Mouse (Mus musculus) adrenal gland, adult 2 months (tissue): ENCODE measurements around the gene BC048507. TPM values are rescaled to one million over a fixed set of nuclear protein-coding genes. Genes with fewer than 3 reads are reported as not detected.
"Not testable (repeated sequence)": the region's sequence is repeated elsewhere in the genome, so short reads cannot be mapped to it uniquely, and the experiment has no call there.

Experiments
- DNase-seq: peaks from one replicate; pipeline ENCODE4 v3.0.0; 2021
- long read RNA-seq: library from polyadenylated mRNA; stranded (forward); transcript quantifications from one replicate; pipeline ENCODE4 v2.0.0, GENCODE M21; 2021
- polyA plus RNA-seq: library from polyadenylated mRNA; depleted of rRNA; stranded (reverse); fragments of >200 nt; gene quantifications from 2 replicates; pipeline ENCODE4 v1.2.3, GENCODE M21; 2012; rRNA removed
- total RNA-seq, 2 experiments: library from RNA; stranded (reverse); gene quantifications; 2 replicates each; pipeline ENCODE4 v1.2.3; 2021

The BC048507 gene
- total RNA-seq (not detected), polyA plus RNA-seq (not detected in 2 replicates)
- long read RNA-seq: 0 reads

DNA sequence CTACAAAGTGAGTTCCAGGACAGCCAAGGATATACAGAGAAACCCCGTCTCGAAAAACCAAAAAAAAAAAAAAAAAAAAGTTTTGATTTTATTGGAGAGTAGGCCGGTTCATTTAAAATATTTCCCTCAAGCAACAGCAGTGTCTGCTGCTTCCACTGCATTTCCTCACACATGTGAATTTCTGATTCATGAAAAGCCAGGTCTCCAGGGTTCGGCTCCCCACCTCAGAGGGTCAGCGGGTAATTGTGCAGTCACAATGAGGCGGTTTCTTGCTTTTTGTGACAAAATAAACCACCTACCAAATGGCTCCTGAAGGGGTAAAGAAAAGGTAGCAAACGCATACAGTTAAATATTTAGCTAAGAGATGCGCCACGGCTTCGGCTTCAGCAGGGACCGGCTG is at the start of gene BC048507:
Gene BC048507, plus strand, starts transcription at position 301 of the 400 bp plus-strand sequence.
- DNase-seq: no peak

- peak; percentile 89 for DNase-seq
Measured at GRCm38 (mm10) chr13:67813710-67814660, 49.1 kb upstream of the BC048507 start, which contains the start of gene Zfp273. Gene Zfp273 (plus strand): TSS chr13:67813740.

DNA sequence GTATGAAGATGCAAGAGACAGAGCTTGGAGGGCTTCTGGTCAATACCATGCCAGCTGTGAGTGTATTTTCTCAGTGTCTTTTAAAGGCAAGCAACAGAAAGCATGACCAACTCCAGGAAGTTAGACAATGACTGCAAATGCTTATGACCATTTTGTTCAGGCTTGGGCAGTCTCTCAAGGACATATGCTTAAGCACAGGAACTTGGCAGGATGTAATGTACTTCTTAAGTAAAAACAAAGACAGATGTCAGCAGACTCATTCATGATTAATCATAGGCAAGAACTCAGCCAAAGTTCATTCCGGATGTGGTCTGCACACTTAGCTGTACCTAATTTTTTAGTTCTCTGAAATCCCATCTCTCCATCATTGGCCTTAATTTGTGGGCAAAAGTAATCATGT is 44.5 kb upstream of the BC048507 start:
- no peak for DNase-seq

DNA sequence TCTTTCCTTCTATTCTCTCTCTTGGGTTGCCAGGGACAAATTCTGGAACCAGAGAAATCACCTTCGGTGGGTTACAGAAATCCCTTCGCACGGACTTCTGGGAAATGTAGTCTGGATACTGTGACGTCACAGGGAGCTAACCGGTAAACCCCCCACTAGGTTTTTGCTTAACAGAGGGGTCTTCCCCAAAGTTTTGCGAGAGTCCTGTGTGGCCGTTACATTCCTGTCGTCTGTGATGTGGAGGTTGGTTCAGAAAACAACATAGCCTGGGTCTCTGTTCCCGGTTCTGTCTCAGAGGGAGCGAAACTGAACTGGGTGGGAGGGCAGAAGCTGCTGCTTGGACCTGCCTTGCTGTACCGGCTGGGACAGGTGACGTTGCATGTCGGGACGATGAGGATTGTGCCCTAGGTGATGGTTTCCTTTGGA is 32.2 kb upstream of the BC048507 start, which contains the start of gene Gm10037:
Gene Gm10037, plus strand, starts transcription at position 196 of the 426 bp plus-strand sequence.
- peak; percentile 68 for DNase-seq

DNA sequence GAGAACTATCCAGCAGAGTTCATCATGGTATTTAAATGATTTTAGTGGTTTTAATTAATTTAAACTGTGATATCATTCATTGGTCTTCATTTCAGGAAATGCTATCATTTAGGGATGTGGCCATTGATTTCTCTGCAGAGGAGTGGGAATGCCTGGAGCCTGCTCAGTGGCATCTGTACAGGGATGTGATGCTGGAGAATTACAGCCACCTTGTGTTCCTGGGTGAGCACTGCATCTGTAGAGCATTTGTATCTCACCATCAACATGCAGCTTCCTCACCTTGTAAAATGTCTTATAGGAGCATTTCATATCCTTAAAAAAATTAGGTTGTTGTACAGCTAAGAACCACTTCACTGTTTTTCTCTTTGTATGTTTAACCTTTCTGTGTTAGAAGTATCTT is 30.0 kb upstream of the BC048507 start:
- not testable (repeated sequence) for DNase-seq

DNA sequence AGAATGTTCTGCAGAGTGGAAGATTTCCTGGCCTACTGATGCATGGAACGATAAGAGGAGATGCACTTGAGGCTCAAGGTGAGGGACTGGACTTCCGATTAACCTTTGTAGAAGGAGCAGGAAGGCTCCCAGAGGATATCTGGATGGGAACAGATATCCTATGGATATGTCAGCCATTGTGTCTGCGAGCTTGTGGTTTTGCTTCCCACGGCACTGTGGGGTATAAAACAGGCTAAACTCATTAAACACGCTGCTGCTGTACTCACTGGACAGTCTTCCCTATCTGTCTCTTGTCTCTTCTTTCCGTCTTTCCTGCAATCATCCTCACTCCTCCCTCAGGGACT is 19.4 kb upstream of the BC048507 start:
- no peak for DNase-seq

- DNase-seq: peak; percentile 55
Measured at GRCm38 (mm10) chr13:67844119-67844852, 18.8 kb upstream of the BC048507 start.

GRCm38 (mm10) chr13:67844853-67845194 is 18.3 kb upstream of the BC048507 start:
- DNase-seq: no peak

DNA sequence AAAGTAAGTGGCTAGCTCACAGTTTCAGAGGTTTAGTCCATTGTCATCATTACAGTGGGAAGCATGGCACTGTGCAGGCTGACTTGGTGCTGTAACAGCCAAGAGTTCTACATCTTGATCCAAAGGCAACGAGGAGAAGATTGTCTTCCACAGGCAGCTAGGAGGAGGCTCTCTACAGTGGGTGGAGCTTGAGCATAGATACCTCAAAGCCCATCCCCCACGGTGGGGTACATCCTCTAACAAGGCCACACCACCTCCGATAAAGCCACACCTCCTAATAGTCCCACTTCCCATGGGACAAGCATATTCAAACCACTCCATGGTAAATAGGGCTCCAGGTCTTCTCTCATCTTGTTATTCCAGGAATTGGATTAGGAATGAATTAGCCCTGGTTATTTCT is 12.8 kb upstream of the BC048507 start:
- no peak for DNase-seq

DNA sequence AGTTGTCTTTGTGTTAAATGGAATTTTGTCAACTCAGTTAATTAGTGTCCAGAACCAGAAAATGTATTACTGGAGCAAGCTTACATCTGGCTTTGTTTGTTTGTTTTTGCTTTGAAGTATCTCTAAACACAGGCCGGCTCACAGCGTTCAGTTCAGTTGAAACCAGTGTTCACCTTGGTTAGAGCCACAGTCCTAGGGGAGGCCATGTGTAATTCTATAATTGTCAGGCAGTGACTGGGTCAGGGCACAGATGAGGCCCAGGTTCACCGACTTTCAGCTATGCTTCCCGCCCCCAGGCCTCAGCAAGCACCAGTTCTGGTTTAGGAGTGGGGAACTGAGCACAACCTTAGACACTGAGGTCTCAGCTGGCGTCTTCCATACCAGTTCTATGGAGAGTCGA is 10.0 kb upstream of the BC048507 start:
- no peak for DNase-seq

GRCm38 (mm10) chr13:67853983-67854382 is 9.1 kb upstream of the BC048507 start:
- no peak for DNase-seq

DNA sequence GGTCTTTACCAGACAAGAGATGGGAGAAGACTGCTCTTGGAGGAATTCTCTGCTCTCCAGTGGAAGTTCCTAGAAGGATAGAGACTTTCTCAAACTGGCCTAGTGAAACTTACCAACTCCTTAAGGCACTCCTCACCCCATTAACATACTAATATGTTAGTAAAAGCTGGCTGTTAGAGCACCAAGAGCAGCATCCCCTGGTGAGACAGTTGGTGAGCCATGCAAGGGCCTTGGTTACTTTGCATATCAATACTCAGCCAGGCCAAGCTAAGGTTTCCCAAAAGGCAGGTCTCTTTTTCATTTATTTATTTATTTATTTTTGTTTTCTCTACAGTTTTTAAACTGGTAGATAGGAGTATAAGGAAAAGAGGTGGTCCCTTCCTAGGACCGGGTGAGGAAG is 5.8 kb upstream of the BC048507 start:
- no peak for DNase-seq

DNA sequence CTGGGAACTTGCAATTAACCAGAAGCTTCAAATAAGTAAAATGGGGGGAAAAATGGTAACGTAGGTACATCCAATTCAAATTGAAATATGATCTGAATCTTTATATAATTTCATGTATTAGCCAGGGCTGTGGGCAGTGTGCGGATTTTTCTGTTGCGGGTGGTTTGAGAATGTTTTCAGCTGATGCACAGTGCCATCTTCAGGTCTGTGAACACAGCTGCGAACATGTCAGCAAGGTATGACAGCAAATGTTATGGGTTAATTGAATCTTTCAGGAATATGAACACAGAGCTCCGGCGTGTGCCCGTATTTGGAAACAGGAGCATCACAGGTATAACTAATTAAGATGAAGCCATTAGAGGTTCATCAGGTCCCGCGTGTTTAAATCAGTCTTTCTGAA is 618 bp upstream of the BC048507 start:
- no peak for DNase-seq

DNA sequence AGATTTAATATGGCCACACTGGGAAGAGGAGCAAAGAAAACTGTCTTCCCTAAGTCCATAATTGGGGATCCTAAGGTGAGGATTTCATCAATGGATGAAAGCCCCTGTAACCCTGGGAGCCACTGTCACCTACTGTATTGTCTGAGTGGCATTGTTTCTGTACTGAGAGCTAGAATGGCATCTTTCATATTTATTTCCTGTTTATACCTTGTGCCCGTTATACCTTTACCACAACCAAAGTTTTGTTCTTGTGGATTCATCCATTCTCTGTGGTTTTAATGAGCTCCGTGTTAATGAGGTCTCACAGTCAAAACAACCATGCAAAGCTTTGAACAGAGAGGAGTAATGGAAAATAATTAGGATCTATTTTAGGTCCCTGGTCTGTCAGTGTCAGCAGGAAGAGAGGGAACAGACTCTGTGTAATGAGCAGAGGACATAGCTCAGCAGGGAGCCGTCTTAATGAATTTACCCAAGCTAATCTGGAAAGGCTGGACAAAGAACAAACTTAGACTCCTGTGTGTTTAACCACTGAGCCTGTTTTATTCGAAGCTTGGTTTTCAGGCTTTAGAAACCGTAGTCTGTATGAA is 1.7 kb downstream of the BC048507 start:
- DNase-seq: no peak

- DNase-seq: peak; percentile 6
Measured at GRCm38 (mm10) chr13:67867899-67868298, 4.8 kb downstream of the BC048507 start.

DNA sequence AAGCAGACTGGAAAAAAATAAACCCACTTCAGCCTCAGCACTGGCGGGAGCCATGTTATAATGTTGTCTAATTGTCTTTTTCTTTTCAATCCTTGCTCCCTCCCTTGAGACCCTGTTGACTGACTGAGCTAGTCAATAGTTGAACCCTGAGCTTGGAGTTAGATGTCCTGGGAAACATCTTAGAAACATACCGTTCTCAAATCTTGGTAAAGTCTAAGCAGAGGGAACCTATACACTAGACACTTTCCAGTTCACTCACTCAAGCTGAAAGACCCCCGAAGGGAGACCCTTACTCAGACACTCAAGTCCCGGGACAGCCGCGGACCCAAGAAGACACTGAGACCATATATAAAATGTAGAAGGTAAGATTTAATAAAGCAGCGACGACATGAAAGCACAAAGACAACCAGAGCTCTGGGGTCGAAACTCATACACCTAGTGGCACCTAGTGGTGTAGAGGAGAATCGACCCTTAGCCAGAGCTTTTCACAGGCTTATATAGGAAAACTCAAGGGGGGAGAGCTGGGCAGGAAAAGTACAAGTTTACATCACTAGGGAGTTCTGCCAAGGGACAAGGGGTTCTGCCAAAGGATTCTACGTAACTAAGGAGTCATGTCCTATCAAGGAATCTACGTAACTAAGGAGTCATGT is 13.0 kb downstream of the BC048507 start:
- not testable (repeated sequence) for DNase-seq

DNA sequence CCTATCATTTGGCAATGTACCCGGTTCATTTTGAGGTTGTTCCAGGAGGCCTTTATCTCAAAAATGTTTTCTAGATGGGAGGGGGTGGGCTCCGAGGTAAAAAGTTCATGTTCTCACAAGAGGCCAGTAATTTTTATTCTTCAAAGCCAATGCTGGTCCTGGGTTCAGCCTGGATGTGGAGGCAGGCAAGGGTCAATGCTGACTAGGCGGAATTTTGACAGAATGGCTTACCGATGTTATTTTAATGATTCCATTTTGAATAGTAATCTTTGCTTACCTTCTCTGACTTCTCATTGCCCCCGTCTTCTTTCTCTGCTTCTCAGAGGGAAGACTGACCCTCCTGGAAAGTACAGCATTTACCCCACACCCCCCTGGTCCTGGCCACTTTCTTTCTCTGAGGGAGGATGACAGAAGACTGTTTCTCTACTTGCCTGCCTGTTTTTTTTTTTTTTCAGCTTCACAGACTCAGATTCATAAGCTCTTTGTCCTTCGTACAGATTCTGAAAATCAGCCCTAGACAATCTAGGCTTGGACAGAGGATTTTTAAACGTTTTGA is 13.7 kb downstream of the BC048507 start:
- DNase-seq: no peak

- no peak for DNase-seq
Measured at GRCm38 (mm10) chr13:67883966-67884365, 20.8 kb downstream of the BC048507 start.

- DNase-seq: no peak
Measured at GRCm38 (mm10) chr13:67909759-67910158, 46.6 kb downstream of the BC048507 start.
